Mouse (Mus musculus): ENCODE results near the gene B130006D01Rik. TPM values are rescaled to one million over a fixed set of nuclear protein-coding genes. Genes with fewer than 3 reads are reported as not detected.
"Not testable (repeated sequence)": the region's sequence is repeated elsewhere in the genome, so short reads cannot be mapped to it uniquely, and the experiment has no call there.

B130006D01Rik gene
- total RNA-seq, 2 experiments from 2014 or later: 7.5 TPM; not detected in 1

DNA sequence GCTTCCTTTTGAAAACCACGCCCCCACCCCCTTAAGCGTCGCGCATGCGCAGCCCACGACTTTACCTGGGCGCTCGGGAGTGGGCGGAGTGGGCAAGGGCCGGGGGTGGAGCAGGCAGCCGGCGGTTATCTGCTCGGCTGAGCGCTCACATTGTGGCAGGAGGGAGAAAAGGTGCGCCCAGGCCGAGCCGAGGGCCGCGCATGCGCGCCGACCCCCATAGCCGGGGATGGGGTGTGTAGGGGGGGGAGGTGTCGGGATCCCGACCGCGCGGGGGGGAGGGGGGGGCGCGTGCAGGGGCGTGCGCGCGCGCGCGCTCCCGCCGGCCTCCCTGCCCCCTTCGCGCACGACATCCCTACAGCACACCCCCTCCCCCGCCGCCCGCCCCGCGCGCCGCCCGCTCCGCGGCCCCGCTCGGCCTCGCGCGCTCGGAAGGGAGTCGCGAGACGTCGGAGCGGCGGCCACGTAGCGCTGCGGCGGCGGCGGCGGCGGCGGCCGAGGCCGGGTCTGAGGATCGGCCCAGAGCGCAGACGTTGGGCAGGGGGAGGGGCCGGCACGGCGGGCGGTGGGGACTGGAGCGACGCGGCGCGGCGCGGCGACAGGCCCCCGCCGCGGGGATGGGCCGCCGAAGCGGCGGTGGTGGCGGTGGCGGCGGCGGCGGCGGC is 10.7 kb upstream of the B130006D01Rik start, which contains the start of gene Zfp652:
TSS of gene Zfp652 (plus strand) at position 111 of the 662 bp plus-strand sequence.
- ATAC-seq (replicated peaks; ENCODE audit: low FRiP score, low TSS enrichment, poor library complexity, severe bottlenecking): peak; percentile 84

DNA sequence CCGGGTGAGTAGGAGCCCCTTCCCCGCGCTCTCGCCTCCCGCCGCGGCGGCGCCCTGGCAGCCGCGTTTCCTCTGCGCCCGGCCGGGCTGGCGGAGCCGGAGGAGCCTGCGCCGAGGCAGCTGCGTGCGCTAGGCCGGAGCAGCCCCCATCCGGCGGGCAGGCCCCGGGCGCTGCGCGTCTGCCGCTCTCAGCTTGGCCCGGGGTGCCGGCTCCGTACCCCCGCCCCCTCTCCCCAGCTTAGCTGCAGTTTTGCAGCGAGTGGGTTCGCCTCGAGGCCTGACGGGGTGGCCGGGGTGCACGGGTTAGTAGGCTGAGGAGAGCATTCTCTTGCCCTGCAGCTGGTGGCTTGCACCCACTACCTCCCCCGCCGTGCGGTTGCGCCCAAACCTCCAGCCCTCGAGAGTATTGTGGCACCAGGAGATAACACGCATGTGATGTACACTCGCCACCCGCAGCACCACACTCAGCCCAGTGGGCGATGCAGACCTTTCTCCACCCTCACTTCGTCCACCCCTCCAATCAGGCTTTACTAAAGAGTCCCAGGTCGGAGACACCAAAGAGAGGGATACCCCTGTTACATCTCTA is 10.1 kb upstream of the B130006D01Rik start:
- peak; percentile 82 for ATAC-seq (replicated peaks; ENCODE audit: low FRiP score, low TSS enrichment, poor library complexity, severe bottlenecking)

GRCm38 (mm10) chr11:95713811-95714241 is 9.6 kb upstream of the B130006D01Rik start:
- ATAC-seq (replicated peaks; ENCODE audit: low FRiP score, low TSS enrichment, poor library complexity, severe bottlenecking): no peak; the same call in 1 of the 2 replicates

- no peak for ATAC-seq (replicated peaks; ENCODE audit: low FRiP score, low TSS enrichment, poor library complexity, severe bottlenecking)
Measured at GRCm38 (mm10) chr11:95714411-95714810, 9.0 kb upstream of the B130006D01Rik start.

DNA sequence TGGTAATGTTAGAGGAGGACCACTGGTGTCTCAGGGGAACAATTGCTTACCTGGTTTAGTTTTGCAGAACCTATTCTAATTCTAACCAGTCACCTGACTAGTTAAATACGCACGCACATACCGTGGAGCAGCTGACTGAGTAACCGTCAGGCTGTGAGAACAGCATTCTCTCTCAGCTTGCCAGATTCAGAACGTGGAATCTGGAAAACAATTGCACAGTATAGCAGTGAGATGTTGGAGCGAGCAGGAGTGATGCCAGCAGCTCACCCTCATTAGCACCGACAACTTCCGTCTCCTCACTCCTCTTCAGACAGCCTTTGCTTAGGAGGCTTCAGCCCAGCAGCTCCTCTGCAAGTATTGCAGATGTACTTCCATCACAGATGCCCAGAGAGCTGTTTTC is 7.3 kb upstream of the B130006D01Rik start:
- no peak for ATAC-seq (replicated peaks; ENCODE audit: low FRiP score, low TSS enrichment, poor library complexity, severe bottlenecking)

DNA sequence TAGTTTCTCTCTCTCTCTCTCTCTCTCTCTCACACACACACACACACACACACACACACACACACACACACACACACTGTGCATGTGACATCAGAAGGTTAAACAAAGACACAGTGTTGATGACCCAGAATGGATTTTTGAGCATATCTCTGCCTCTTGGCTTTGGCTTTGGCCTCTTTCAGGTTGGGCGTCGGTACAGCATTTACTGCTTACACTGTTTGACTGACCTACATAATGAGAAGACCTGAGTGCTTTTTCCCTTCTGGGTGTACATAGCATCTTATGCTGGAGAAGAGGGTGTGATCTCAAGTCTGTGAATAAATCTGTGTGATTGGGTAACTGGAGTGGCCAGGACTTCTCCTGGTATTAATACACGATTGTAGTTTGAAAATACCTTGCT is 4.0 kb upstream of the B130006D01Rik start:
- ATAC-seq (replicated peaks; ENCODE audit: low FRiP score, low TSS enrichment, poor library complexity, severe bottlenecking): no peak

- ATAC-seq (replicated peaks; ENCODE audit: low FRiP score, low TSS enrichment, poor library complexity, severe bottlenecking): no peak
Measured at GRCm38 (mm10) chr11:95724466-95724865, 1.1 kb downstream of the B130006D01Rik start.

GRCm38 (mm10) chr11:95726156-95726555 is 2.8 kb downstream of the B130006D01Rik start:
- no peak for ATAC-seq (replicated peaks; ENCODE audit: low FRiP score, low TSS enrichment, poor library complexity, severe bottlenecking)

DNA sequence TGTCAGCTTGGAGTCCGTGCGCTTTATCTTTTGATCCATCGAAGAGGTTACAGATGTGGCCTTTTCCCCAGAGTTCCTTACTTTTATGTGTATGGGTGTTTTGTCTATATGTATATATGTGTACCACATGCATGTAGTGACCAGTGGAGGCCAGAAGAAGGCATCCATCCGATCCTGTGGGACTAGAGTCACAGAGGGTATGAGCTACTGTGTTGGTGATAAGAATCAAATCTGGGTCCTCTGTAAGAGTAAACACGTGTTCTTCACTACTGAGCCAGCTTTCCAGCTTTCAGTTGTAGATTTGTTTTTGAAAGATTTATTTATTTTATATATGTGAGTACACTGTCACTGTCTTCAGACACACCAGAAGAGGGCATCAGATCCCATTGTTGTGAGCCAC is 4.6 kb downstream of the B130006D01Rik start:
- no peak for ATAC-seq (replicated peaks; ENCODE audit: low FRiP score, low TSS enrichment, poor library complexity, severe bottlenecking)

DNA sequence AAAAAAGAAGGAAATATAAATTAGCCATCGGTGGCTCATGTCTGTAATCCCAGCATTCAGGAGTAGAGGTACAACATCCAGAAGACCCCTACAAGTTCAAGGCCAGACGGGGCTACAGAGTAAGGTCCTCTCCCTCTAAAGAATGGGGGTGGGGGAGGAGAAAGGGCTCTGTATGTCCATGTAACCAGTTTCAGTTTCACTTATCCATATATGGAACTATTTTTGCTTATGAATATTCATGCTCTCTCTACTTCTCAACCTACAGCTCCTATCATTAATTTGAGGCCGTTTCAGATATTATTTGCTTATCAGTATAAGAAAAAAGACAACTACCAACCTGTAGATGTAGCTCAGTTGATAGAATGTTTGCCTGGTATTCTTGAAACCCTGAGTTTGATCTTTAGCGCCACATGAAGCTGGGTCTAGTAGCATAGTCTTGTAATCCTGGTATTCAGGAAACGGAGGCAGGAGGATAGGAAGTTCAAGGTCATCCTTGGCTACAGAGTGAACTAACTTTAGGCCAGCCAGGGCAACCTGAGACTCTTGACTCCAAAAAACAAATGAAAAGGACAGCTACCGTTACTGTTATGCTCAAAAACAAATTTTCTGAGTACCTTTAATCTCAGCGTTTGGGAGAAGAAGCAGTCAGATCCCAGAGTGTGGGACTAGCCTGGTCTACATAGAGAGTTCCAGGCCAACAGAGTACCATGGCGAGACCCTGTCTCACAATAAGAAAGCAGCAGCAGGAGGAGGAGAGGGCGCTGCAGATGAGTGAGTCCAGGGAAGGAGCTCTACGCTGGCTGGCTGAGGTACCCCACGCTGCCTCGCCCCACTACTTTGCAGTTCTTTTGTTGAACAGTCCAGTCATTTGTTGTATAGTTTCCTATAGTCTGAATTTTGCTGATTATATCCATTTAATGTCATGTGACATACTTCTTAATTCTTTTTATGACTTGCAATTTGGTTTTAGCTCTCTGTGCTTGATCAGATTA is 5.8 kb downstream of the B130006D01Rik start:
- ATAC-seq (replicated peaks; ENCODE audit: low FRiP score, low TSS enrichment, poor library complexity, severe bottlenecking): peak; percentile 48

- no peak for ATAC-seq (replicated peaks; ENCODE audit: low FRiP score, low TSS enrichment, poor library complexity, severe bottlenecking)
Measured at GRCm38 (mm10) chr11:95734485-95734884, 11.1 kb downstream of the B130006D01Rik start.

DNA sequence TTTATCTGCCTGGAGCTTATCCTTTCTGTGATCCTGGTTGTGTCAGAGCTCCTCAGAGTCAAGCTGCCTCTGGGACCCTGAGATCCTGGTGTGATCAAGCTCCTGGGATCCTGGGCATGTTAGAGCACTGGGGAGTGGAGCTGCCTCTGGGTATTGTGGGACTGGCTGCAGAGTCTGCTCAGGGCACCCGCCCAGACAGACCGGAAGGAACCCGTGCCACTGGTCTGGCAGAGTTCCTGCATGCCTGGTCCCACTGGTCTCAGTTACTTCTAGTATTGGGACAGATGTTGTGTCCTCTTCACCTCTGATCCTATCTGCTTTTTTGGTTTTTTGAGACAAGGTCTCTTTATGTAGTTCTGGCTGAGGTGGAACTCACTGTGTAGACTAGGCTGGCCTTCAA is 14.4 kb downstream of the B130006D01Rik start:
- no peak; the same call in 1 of the 2 replicates for ATAC-seq (replicated peaks; ENCODE audit: low FRiP score, low TSS enrichment, poor library complexity, severe bottlenecking)

DNA sequence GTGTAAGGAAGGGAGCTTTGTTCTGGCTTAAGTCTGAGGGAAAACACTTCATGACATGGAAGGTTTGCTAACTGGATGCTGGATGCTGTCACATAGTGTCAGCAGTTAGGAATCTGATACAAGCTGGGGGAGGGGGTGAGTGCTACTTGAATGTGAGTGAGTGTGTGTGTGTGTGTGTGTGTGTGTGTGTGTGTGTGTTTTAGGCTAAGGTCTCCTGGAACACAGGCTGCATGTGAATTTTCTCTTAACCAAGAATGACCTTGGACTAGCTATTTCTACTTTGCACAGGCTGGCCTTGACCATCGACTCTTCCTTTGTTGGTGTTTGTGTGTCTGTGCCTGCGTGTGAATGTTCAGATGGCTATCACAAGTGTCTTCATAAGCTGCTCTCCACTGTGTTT is 21.1 kb downstream of the B130006D01Rik start:
- no peak for ATAC-seq (replicated peaks; ENCODE audit: low FRiP score, low TSS enrichment, poor library complexity, severe bottlenecking)

GRCm38 (mm10) chr11:95746821-95747220 is 23.4 kb downstream of the B130006D01Rik start:
- no peak for ATAC-seq (replicated peaks; ENCODE audit: low FRiP score, low TSS enrichment, poor library complexity, severe bottlenecking)

- no peak for ATAC-seq (replicated peaks; ENCODE audit: low FRiP score, low TSS enrichment, poor library complexity, severe bottlenecking)
Measured at GRCm38 (mm10) chr11:95748331-95748730, 24.9 kb downstream of the B130006D01Rik start.

DNA sequence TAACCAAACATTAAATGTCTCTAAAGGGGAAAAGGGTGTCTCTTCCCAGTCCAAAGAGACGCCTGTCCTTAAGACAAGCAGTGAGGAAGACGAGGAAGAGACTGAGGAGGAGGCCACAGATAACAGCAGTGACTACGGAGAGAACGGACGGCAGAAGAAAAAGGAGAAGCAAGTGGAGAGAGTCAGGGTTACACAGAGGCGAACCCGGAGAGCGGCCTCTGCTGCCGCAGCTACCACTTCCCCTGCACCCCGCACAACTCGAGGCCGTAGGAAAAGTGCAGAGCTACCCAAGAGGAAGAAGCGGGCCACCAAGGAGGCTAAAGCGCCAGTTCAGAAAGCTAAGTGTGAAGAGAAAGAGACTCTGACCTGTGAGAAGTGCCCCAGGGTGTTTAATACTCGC is 26.2 kb downstream of the B130006D01Rik start:
- no peak; the same call in 1 of the 2 replicates for ATAC-seq (replicated peaks; ENCODE audit: low FRiP score, low TSS enrichment, poor library complexity, severe bottlenecking)

DNA sequence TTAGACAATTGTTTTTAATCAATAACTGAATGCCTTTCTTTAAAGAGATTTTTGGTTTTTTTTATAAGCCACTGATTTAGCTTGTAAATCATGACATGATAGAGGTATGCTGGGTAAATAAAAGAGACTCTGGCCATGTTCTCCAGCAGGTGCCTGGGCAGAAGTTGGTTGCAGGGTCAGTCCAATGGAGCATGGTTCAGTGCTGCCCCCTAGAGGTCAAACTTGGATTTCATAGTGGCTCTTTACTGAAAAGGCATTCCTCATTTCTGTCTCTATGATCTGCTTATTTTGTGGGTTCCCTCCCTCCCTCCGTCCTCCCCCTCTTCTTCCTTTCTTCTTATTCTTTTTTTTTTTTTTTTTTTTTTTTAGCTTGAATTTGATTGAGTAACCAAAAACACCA is 27.6 kb downstream of the B130006D01Rik start:
- ATAC-seq (replicated peaks; ENCODE audit: low FRiP score, low TSS enrichment, poor library complexity, severe bottlenecking): peak; percentile 63; the same call in 1 of the 2 replicates

- not testable (repeated sequence) for ATAC-seq (replicated peaks; ENCODE audit: low FRiP score, low TSS enrichment, poor library complexity, severe bottlenecking)
Measured at GRCm38 (mm10) chr11:95755137-95755536, 31.8 kb downstream of the B130006D01Rik start.

GRCm38 (mm10) chr11:95760521-95760920 is 37.1 kb downstream of the B130006D01Rik start:
- no peak for ATAC-seq (replicated peaks; ENCODE audit: low FRiP score, low TSS enrichment, poor library complexity, severe bottlenecking)

- ATAC-seq (replicated peaks; ENCODE audit: low FRiP score, low TSS enrichment, poor library complexity, severe bottlenecking): no peak
Measured at GRCm38 (mm10) chr11:95762996-95763395, 39.6 kb downstream of the B130006D01Rik start.
